Mouse (Mus musculus) ES-E14 (cell line): ENCODE measurements around the gene Gstm3.

ENCODE experiments used
- CHD2 ChIP-seq: IDR thresholded peaks from 2 replicates; pipeline ENCODE4 v1.6.1; 2014; ENCODE audit warnings: mild to moderate bottlenecking, low read depth, low read length, inconsistent platforms
- HCFC1 ChIP-seq: IDR thresholded peaks from 2 replicates; pipeline ENCODE4 v1.6.1; 2012; ENCODE audit warnings: low read length, inconsistent platforms, borderline replicate concordance; ENCODE audit not compliant: insufficient read depth
- MAFK ChIP-seq: IDR thresholded peaks from 2 replicates; pipeline ENCODE4 v1.6.1; 2014; ENCODE audit warnings: mild to moderate bottlenecking, low read depth, low read length, inconsistent platforms; ENCODE audit not compliant: insufficient read depth
- ZC3H11A ChIP-seq: IDR thresholded peaks from 2 replicates; pipeline ENCODE4 v1.6.1; 2012; ENCODE audit warnings: low read depth, mild to moderate bottlenecking, inconsistent platforms, low read length, borderline replicate concordance
- ZNF384 ChIP-seq: IDR thresholded peaks from 2 replicates; pipeline ENCODE4 v1.6.1; 2012; ENCODE audit warnings: low read depth, low read length, inconsistent platforms

DNA sequence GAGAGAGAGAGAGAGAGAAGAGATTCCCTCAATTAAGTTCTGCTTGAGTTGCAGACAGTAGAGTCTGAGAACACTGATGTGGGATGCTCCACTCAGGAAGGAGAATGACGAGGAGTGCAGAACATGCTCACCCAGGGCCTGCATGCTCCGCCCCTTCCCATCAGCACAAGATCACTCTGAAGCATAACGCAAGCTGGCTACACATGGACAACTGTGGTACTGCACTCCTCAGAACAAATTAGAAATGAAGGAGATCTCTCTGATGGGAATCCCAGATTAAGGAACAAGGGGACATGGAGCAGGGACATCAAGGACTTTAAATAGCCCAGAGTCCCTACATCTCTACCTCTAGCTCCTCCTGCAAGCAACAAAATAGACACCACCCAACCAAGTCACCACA is 12.2 kb upstream of the Gstm3 start:
- TF ChIP-seq ZNF384: no peak
- TF ChIP-seq MAFK: no peak
- no peak for TF ChIP-seq HCFC1
- no peak for TF ChIP-seq CHD2
- no peak for TF ChIP-seq ZC3H11A
